Mouse (Mus musculus) lung, postnatal 10 days (tissue): ENCODE measurements around the gene Fas.
A peak's percentile ranks its signal among the peaks of the same experiment; 100 is the strongest.

ENCODE experiments used
- DNase-seq: peaks from one replicate; pipeline ENCODE4 v3.0.0; 2021

The Fas gene

GRCm38 (mm10) chr19:34289948-34290789 is at the start of gene Fas:
Fas (plus strand) TSS chr19:34290666.
- peak; percentile 92 for DNase-seq

- DNase-seq: peak; percentile 61
These were observed 49.1 kb upstream of the Fas start for GRCm38 (mm10) chr19:34241247-34241915.

- no peak for DNase-seq
These were observed 47.5 kb upstream of the Fas start for GRCm38 (mm10) chr19:34242925-34243324.

GRCm38 (mm10) chr19:34244056-34244455 is 46.4 kb upstream of the Fas start:
- DNase-seq: peak; percentile 83

- no peak for DNase-seq
These were observed 41.9 kb upstream of the Fas start for GRCm38 (mm10) chr19:34248558-34248957.

- DNase-seq: no peak
These were observed 39.8 kb upstream of the Fas start for GRCm38 (mm10) chr19:34250621-34251020.

GRCm38 (mm10) chr19:34251900-34252299 is 38.6 kb upstream of the Fas start:
- DNase-seq: no peak

- no peak for DNase-seq
These were observed 38.0 kb upstream of the Fas start for GRCm38 (mm10) chr19:34252450-34252849.

- DNase-seq: peak; percentile 52
These were observed 36.2 kb upstream of the Fas start for GRCm38 (mm10) chr19:34254101-34254879.

GRCm38 (mm10) chr19:34254880-34255681 is 35.4 kb upstream of the Fas start, which contains the start of gene Acta2:
Acta2 (minus strand) TSS chr19:34255590.
- peak; percentile 77 for DNase-seq

GRCm38 (mm10) chr19:34256149-34256548 is 34.3 kb upstream of the Fas start:
- no peak for DNase-seq

- no peak for DNase-seq
These were observed 33.5 kb upstream of the Fas start for GRCm38 (mm10) chr19:34256936-34257335.

- no peak for DNase-seq
These were observed 28.0 kb upstream of the Fas start for GRCm38 (mm10) chr19:34262273-34262974.

- no peak for DNase-seq
These were observed 24.8 kb upstream of the Fas start for GRCm38 (mm10) chr19:34265604-34266193.

- DNase-seq: peak; percentile 38
These were observed 21.5 kb upstream of the Fas start for GRCm38 (mm10) chr19:34268991-34269390.

- peak; percentile 62 for DNase-seq
These were observed 20.2 kb upstream of the Fas start for GRCm38 (mm10) chr19:34270106-34270726.

GRCm38 (mm10) chr19:34270824-34271464 is 19.5 kb upstream of the Fas start:
- DNase-seq: no peak

- no peak for DNase-seq
These were observed 17.4 kb upstream of the Fas start for GRCm38 (mm10) chr19:34273073-34273472.

GRCm38 (mm10) chr19:34278078-34278477 is 12.4 kb upstream of the Fas start:
- peak; percentile 57 for DNase-seq

GRCm38 (mm10) chr19:34283614-34284013 is 6.9 kb upstream of the Fas start:
- peak; percentile 49 for DNase-seq
